8 mouse cellular contexts compared by ENCODE assay signal in genomic region chr7:99360021-99360802, GRCm38 (mm10). TPM values are rescaled to one million over a fixed set of nuclear protein-coding genes. Genes with fewer than 3 reads are reported as not detected.
DNase-seq lines count a peak whose midpoint lies in the region; ATAC-seq and TF ChIP-seq lines count a peak whose summit lies in the region.

No protein-coding gene starts in this region.

- no peaks in the 10 kb centered on the region for H3K9me3 ChIP-seq in MEL (replicated peaks; ENCODE audit: insufficient read depth, low read length)
- no peaks in the 10 kb centered on the region for H3K9me3 ChIP-seq in hindbrain, postnatal 0 days (ENCODE audit: low read length)

- WGBS in hindbrain, postnatal 0 days, result 14% methylated on average over 10 of the region's 10 CpGs

- no peak overlapping the region for H3K4me3 ChIP-seq in MEL (ENCODE audit: control insufficient read depth in 1 of 2, insufficient read depth in 1 of 2, low read depth in 2 of 2, low read length in 2 of 2)
- no peak overlapping the region for H3K4me3 ChIP-seq in hindbrain, postnatal 0 days (ENCODE audit: low read length)

- DNase-seq in MEL (ENCODE audit: low read depth, low spot score), result peak; percentile 65
- DNase-seq in embryo, embryonic 10.5 days (ENCODE audit: low spot score), result peak; percentile 96
- DNase-seq in gastrocnemius, postnatal 25 days, result peak; percentile 95
- peak; percentile 91 for DNase-seq in hindbrain, postnatal 0 days (ENCODE audit: low spot score)
- DNase-seq in left cerebral cortex, adult 8-10 months (ENCODE audit: low spot score in 2 of 2), result peak; percentile 32 to 87
- DNase-seq in lung, postnatal 25 days (ENCODE audit: low spot score), result peak; percentile 79
- peak; percentile 64 for DNase-seq in right cerebral cortex, postnatal 14 days

- no peak overlapping the region for H3K4me2 ChIP-seq in hindbrain, postnatal 0 days (ENCODE audit: low read depth, low read length)

- H3K9ac ChIP-seq in MEL (ENCODE audit: control insufficient read depth, low read depth, low read length, poor library complexity, severe bottlenecking), result no peak overlapping the region
- 0 out of 2 replicates have a peak overlapping the region, but pooled peaks have one; percentile 9 for H3K9ac ChIP-seq in hindbrain, postnatal 0 days (replicated peaks; ENCODE audit: low read length)

- H3K27me3 ChIP-seq in MEL (ENCODE audit: control insufficient read depth in 1 of 2, insufficient read depth in 2 of 2, low read length in 2 of 2), result no peaks in the 10 kb centered on the region
- H3K27me3 ChIP-seq in hindbrain, postnatal 0 days (ENCODE audit: insufficient read depth, low read length), result no peaks in the 10 kb centered on the region

- no peak for TF ChIP-seq EP300 in MEL (IDR thresholded peaks at IDR 0.05; ENCODE audit: low read depth in 1 of 2, low read length in 2 of 2)

- no peak overlapping the region for H3K27ac ChIP-seq in MEL (ENCODE audit: control insufficient read depth, low read depth, low read length)
- peak overlapping the region; percentile 86 for H3K27ac ChIP-seq in hindbrain, postnatal 0 days

- no peak for TF ChIP-seq CTCF in MEL (IDR thresholded peaks at IDR 0.05 in 2 of 3, conservative IDR thresholded peaks at IDR 0.05 in 1 of 3; ENCODE audit: control insufficient read depth in 1 of 3, insufficient read depth in 1 of 3, low read depth in 2 of 3, low read length in 3 of 3, poor library complexity in 1 of 3, severe bottlenecking in 1 of 3)
- no peak for TF ChIP-seq CTCF in hindbrain, postnatal 0 days (IDR thresholded peaks at IDR 0.05; ENCODE audit: low read depth)

- peaks cover 0 to 7% of the 10 kb centered on the region in 2 experiments; a peak in 1 of 4 replicates for H3K4me1 ChIP-seq in MEL (ENCODE audit: control insufficient read depth in 1 of 2, insufficient read depth in 2 of 2, low read length in 2 of 2)
- peaks cover 32% of the 10 kb centered on the region for H3K4me1 ChIP-seq in hindbrain, postnatal 0 days (ENCODE audit: insufficient read depth, low read length)

- no peaks in the 10 kb centered on the region for H3K36me3 ChIP-seq in MEL (ENCODE audit: control insufficient read depth in 1 of 2, insufficient read depth in 2 of 2, low read length in 2 of 2)
- no peaks in the 10 kb centered on the region for H3K36me3 ChIP-seq in hindbrain, postnatal 0 days (ENCODE audit: insufficient read depth, low read length)

- TF ChIP-seq RAD21 in MEL (IDR thresholded peaks at IDR 0.05; ENCODE audit: low read depth, low read length), result no peak

- no peaks in the 10 kb centered on the region for H3K79me2 ChIP-seq in MEL (ENCODE audit: control insufficient read depth, insufficient read depth, low read length, poor library complexity)

- TF ChIP-seq POLR2A in MEL (IDR thresholded peaks at IDR 0.05; ENCODE audit: control insufficient read depth in 1 of 2, insufficient read depth in 1 of 2, low read depth in 1 of 2, low read length in 2 of 2, poor library complexity in 1 of 2), result no peak

- ATAC-seq in hindbrain, postnatal 0 days, result peak; percentile 96
- no peak for ATAC-seq in erythroblast, adult 5-6 weeks (replicated peaks; ENCODE audit: low FRiP score, poor library complexity, severe bottlenecking)

TF ChIP-seq in MEL, 35 proteins besides CTCF, POLR2A, EP300 and RAD21:
- TF ChIP-seq RCOR1 (IDR thresholded peaks at IDR 0.05; ENCODE audit: low read depth, low read length), result no peak
- no peak for TF ChIP-seq UBTF (IDR thresholded peaks at IDR 0.05; ENCODE audit: borderline replicate concordance, insufficient read depth, low read depth, low read length)
- TF ChIP-seq MXI1 (IDR thresholded peaks at IDR 0.05; ENCODE audit: low read depth, low read length), result no peak
- no peak for TF ChIP-seq TBP (IDR thresholded peaks at IDR 0.05; ENCODE audit: low read depth, low read length)
- TF ChIP-seq KAT2A (conservative IDR thresholded peaks at IDR 0.05; ENCODE audit: low read depth, low read length), result no peak
- no peak for TF ChIP-seq MEF2A (IDR thresholded peaks at IDR 0.05; ENCODE audit: extremely low read depth, insufficient replicate concordance, low read depth, low read length, poor library complexity, severe bottlenecking)
- no peak for TF ChIP-seq ETS1 (IDR thresholded peaks at IDR 0.05; ENCODE audit: low read depth, low read length)
- TF ChIP-seq MAX (IDR thresholded peaks at IDR 0.05; ENCODE audit: low read length), result no peak
- no peak for TF ChIP-seq ZNF384 (IDR thresholded peaks at IDR 0.05; ENCODE audit: low read depth, low read length)
- TF ChIP-seq E2F4 (IDR thresholded peaks at IDR 0.05; ENCODE audit: borderline replicate concordance, low read depth, low read length), result no peak
- TF ChIP-seq POLR2AphosphoS2 (IDR thresholded peaks at IDR 0.05; ENCODE audit: low read length), result no peak
- TF ChIP-seq ZMIZ1 (IDR thresholded peaks at IDR 0.05; ENCODE audit: low read depth, low read length), result no peak
- TF ChIP-seq POLR2AphosphoS5 (IDR thresholded peaks at IDR 0.05; ENCODE audit: borderline replicate concordance, low read depth, low read length), result no peak
- TF ChIP-seq TAL1 (IDR thresholded peaks at IDR 0.05; ENCODE audit: low read length), result no peak
- TF ChIP-seq NRF1 (IDR thresholded peaks at IDR 0.05; ENCODE audit: insufficient read depth, low read depth, low read length, poor library complexity, severe bottlenecking), result no peak
- no peak for TF ChIP-seq SIN3A (IDR thresholded peaks at IDR 0.05; ENCODE audit: low read length)
- TF ChIP-seq BHLHE40 (IDR thresholded peaks at IDR 0.05; ENCODE audit: borderline replicate concordance, low read depth, low read length), result no peak

RNA-seq across cellular contexts. Expression of gene Serpinh1, which starts 7.2 kb away (rescaled TPM):
- total RNA-seq in MEL (2012; rRNA removed), result not detected in 2 replicates
- not detected for polyA plus RNA-seq in MEL (2012; ENCODE audit: insufficient read depth in 1 of 2, insufficient read length in 2 of 2, low read depth in 1 of 2, low replicate concordance in 2 of 2, missing spikeins in 1 of 2)
- total RNA-seq in gastrocnemius, postnatal 25 days (2021), result 100 to 1,000 TPM; 123 to 166 TPM
- 214 and 215 TPM in 2 replicates for total RNA-seq in hindbrain, postnatal 0 days (2014; rRNA removed)
- 161 TPM in 2 replicates for polyA plus RNA-seq in hindbrain, postnatal 0 days (2015; fragmentation: Nextera tagmentation; extraction: Ambion mirVana)
- 10 to 100 TPM; 14.7 to 18.3 (median 16.6) TPM for total RNA-seq in left cerebral cortex, adult 8-10 months (2022)
- total RNA-seq in erythroblast, adult 5-6 weeks (2015; ENCODE audit: low replicate concordance), result not detected in 2 replicates
- 0.09 and 2.4 TPM in 2 replicates for total RNA-seq in erythroblast, adult 5-6 weeks (2017; ENCODE audit: low replicate concordance)

RNA-seq across cellular contexts. Expression of gene Gdpd5, which starts 21.0 kb away (rescaled TPM):
- total RNA-seq in MEL (2012; rRNA removed), result 0.15 and 0.23 TPM in 2 replicates
- under 1 TPM in 1 of 2 experiments, not detected in 1; 0.26 TPM for polyA plus RNA-seq in MEL (2012; ENCODE audit: insufficient read depth in 1 of 2, insufficient read length in 2 of 2, low read depth in 1 of 2, low replicate concordance in 2 of 2, missing spikeins in 1 of 2)
- total RNA-seq in gastrocnemius, postnatal 25 days (2021), result 1 to 10 TPM; 2.6 to 3.0 TPM
- 40.5 and 47.6 TPM in 2 replicates for total RNA-seq in hindbrain, postnatal 0 days (2014; rRNA removed)
- 26.7 and 26.8 TPM in 2 replicates for polyA plus RNA-seq in hindbrain, postnatal 0 days (2015; fragmentation: Nextera tagmentation; extraction: Ambion mirVana)
- 10 to 100 TPM; 38.3 to 48.7 (median 40.9) TPM for total RNA-seq in left cerebral cortex, adult 8-10 months (2022)
- not detected in 2 replicates for total RNA-seq in erythroblast, adult 5-6 weeks (2015; ENCODE audit: low replicate concordance)
- 0.28 TPM in 1 of 2 replicates, not detected in the other for total RNA-seq in erythroblast, adult 5-6 weeks (2017; ENCODE audit: low replicate concordance)

Comparison
In these comparisons a context has a peak if more than half of its experiments do, and no peak if none do; other contexts are left out.
1. RNA of gene Serpinh1, which starts 7.2 kb away (total RNA-seq): 214 to 215 TPM in hindbrain, postnatal 0 days, 123 to 166 TPM in gastrocnemius, postnatal 25 days and 14.7 to 18.3 TPM in left cerebral cortex, adult 8-10 months; 0.09 to 2.4 TPM in erythroblast, adult 5-6 weeks and not detected in MEL; every median in the first group is over 4 times any median in the second.
2. RNA of gene Gdpd5, which starts 21.0 kb away (total RNA-seq): 38.3 to 48.7 TPM in left cerebral cortex, adult 8-10 months and 40.5 to 47.6 TPM in hindbrain, postnatal 0 days; 2.6 to 3.0 TPM in gastrocnemius, postnatal 25 days, 0.15 to 0.23 TPM in MEL and 0.28 TPM in erythroblast, adult 5-6 weeks; every median in the first group is over 4 times any median in the second.
3. Peak in every context shown above with its lines, with median percentiles within 50 percentile points of each other: DNase-seq.